Mouse (Mus musculus): ENCODE data around the gene Fndc9. TPM values are rescaled to one million over a fixed set of nuclear protein-coding genes. Genes with fewer than 3 reads are reported as not detected.

Gene Fndc9
- polyA plus RNA-seq, 1 experiment from 2014 or later: 0.11 TPM

- Histone ChIP-seq H3K36me3 (peaks cover 4% of the 10 kb centered on the region; the same call in 1 of the 2 replicates), H3K27ac (no peak overlapping the region)
- ATAC-seq (ENCODE audit: insufficient number of reproducible peaks, insufficient read depth, low FRiP score, low TSS enrichment, low read depth): no peak
These were observed 28.0 kb downstream of the Fndc9 start for GRCm38 (mm10) chr11:46263291-46263690.

GRCm38 (mm10) chr11:46264584-46264983, 29.3 kb downstream of the Fndc9 start:
- H3K27ac ChIP-seq: no peak overlapping the region
- H3K9me3 ChIP-seq: no peaks in the 10 kb centered on the region
- H3K36me3 ChIP-seq: peaks cover 4% of the 10 kb centered on the region; the same call in 1 of the 2 replicates
- 83% methylated on average over 3 of the region's 3 CpGs for WGBS
- H3K4me3 ChIP-seq: no peak overlapping the region
- no peak for ATAC-seq (ENCODE audit: insufficient number of reproducible peaks, insufficient read depth, low FRiP score, low TSS enrichment, low read depth)
- H3K4me2 ChIP-seq: no peak overlapping the region
- H3K9ac ChIP-seq: no peak overlapping the region
- 0 out of 2 replicates have a peak, but pooled peaks cover 6% of the 10 kb centered on the region for H3K4me1 ChIP-seq
- H3K27me3 ChIP-seq: no peaks in the 10 kb centered on the region

More at GRCm38 (mm10) chr11:46263291-46263690, 28.0 kb downstream of the Fndc9 start:
- Histone ChIP-seq H3K27me3 (no peaks in the 10 kb centered on the region), H3K4me1 (0 out of 2 replicates have a peak, but pooled peaks cover 3% of the 10 kb centered on the region), H3K4me3 (no peak overlapping the region), H3K4me2 (no peak overlapping the region), H3K9ac (no peak overlapping the region), H3K9me3 (no peaks in the 10 kb centered on the region)
- WGBS: 87% methylated on average over 11 of the region's 11 CpGs

DNA sequence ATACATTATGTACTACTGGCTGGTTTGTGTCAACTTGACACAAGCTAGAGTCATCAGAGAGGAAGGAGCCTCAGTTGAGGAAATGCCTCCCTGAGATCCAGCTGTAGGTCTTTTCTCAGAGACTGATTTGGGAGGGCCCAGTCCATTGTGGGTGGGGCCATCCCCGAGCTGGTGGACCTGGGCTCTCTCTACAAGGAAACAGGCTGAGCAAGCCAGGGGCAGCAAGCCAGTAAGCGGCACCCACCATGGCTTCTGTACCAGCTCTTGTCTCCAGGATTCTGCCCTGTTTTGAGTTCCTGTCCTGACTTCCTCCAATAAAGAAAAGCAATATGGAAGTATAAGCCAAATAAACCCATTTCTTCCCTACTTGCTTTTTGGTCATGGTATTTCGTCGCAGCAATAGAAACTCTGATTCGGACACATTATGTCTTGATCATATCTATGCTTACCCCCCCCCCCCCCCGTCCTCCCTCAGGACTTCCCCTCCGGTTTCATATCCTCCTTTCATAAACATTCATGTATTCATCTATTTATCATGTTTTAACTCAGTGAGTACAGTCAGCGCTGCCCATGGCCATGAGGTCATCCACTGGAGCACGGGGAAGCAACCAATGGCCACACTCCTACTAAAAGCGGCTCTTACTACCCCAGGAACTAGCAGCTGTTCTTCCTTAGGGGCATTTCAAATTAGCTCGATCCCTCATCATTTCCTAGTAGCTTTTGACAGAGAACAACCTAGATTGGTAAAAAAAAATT, 29.9 kb downstream of the Fndc9 start:
- Histone ChIP-seq H3K9ac (no peak overlapping the region), H3K27me3 (no peaks in the 10 kb centered on the region), H3K4me1 (0 out of 2 replicates have a peak, but pooled peaks cover 7% of the 10 kb centered on the region), H3K9me3 (no peaks in the 10 kb centered on the region), H3K4me3 (no peak overlapping the region), H3K27ac (no peak overlapping the region), H3K36me3 (peaks cover 4% of the 10 kb centered on the region; the same call in 1 of the 2 replicates), H3K4me2 (no peak overlapping the region)
- ATAC-seq (ENCODE audit: insufficient number of reproducible peaks, insufficient read depth, low FRiP score, low TSS enrichment, low read depth): no peak
- WGBS: 74% methylated on average over 11 of the region's 11 CpGs

GRCm38 (mm10) chr11:46268991-46269390, 33.7 kb downstream of the Fndc9 start:
- ATAC-seq (ENCODE audit: insufficient number of reproducible peaks, insufficient read depth, low FRiP score, low TSS enrichment, low read depth): no peak; the same call in 1 of the 2 replicates

DNA sequence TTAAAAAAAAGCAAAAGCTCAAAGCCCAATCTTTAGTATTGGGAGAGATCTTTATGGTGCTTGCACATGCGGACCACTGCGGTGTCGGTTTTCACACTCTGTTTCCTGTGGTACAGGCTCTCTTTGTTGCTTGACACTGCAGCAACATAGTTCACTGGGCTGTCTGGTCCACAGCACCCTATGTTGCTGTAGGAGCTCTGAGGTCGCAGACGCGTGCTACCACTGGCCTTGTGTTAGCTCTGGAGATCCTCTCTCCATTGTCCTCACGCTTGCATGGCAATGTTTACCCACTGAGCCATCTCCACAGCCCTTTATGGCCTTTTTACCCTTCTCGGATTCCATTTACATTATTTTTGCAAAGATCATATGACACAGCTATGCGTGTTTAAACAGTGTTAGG, 34.1 kb downstream of the Fndc9 start:
- no peak overlapping the region for H3K4me3 ChIP-seq
- no peak for ATAC-seq (ENCODE audit: insufficient number of reproducible peaks, insufficient read depth, low FRiP score, low TSS enrichment, low read depth)
- no peak overlapping the region for H3K4me2 ChIP-seq
- H3K4me1 ChIP-seq: 0 out of 2 replicates have a peak, but pooled peaks cover 4% of the 10 kb centered on the region
- no peak overlapping the region for H3K9ac ChIP-seq
- H3K27me3 ChIP-seq: no peaks in the 10 kb centered on the region
- peaks cover 13% of the 10 kb centered on the region; the same call in 1 of the 2 replicates for H3K36me3 ChIP-seq
- no peaks in the 10 kb centered on the region for H3K9me3 ChIP-seq
- H3K27ac ChIP-seq: no peak overlapping the region
- WGBS: 70% methylated on average over 9 of the region's 9 CpGs

More at GRCm38 (mm10) chr11:46268991-46269390, 33.7 kb downstream of the Fndc9 start:
- Histone ChIP-seq H3K9ac (no peak overlapping the region), H3K9me3 (no peaks in the 10 kb centered on the region), H3K36me3 (peaks cover 9% of the 10 kb centered on the region; the same call in 1 of the 2 replicates), H3K4me3 (no peak overlapping the region), H3K4me1 (0 out of 2 replicates have a peak, but pooled peaks cover 4% of the 10 kb centered on the region), H3K27ac (no peak overlapping the region), H3K4me2 (no peak overlapping the region), H3K27me3 (no peaks in the 10 kb centered on the region)
- WGBS: 20% methylated on average over 7 of the region's 7 CpGs

DNA sequence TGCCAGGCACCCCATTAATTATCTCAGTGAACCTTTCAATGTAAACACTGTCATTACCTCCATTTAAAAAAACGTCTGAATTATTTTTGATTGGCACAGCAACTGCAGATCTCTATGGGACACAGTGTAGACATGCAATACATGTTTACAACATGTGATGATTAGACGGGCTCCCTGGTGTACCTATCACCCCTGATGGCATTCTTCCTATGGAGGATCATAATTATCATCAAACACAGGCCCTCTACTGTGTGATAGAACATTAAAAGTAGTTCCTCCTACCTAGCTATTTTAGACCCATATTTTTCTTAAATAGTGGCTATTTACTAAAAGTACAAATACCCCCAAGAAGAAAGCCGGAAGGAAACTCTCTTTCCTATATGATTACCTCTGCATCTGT, 34.6 kb downstream of the Fndc9 start:
- H3K36me3 ChIP-seq: peaks cover 13% of the 10 kb centered on the region; the same call in 1 of the 2 replicates
- no peak overlapping the region for H3K4me2 ChIP-seq
- H3K9me3 ChIP-seq: no peaks in the 10 kb centered on the region
- no peak overlapping the region for H3K27ac ChIP-seq
- H3K4me1 ChIP-seq: 0 out of 2 replicates have a peak, but pooled peaks cover 4% of the 10 kb centered on the region
- no peak overlapping the region for H3K9ac ChIP-seq
- ATAC-seq (ENCODE audit: insufficient number of reproducible peaks, insufficient read depth, low FRiP score, low TSS enrichment, low read depth): no peak
- no peak overlapping the region for H3K4me3 ChIP-seq
- WGBS: 66% methylated on average over 3 of the region's 3 CpGs
- H3K27me3 ChIP-seq: no peaks in the 10 kb centered on the region

DNA sequence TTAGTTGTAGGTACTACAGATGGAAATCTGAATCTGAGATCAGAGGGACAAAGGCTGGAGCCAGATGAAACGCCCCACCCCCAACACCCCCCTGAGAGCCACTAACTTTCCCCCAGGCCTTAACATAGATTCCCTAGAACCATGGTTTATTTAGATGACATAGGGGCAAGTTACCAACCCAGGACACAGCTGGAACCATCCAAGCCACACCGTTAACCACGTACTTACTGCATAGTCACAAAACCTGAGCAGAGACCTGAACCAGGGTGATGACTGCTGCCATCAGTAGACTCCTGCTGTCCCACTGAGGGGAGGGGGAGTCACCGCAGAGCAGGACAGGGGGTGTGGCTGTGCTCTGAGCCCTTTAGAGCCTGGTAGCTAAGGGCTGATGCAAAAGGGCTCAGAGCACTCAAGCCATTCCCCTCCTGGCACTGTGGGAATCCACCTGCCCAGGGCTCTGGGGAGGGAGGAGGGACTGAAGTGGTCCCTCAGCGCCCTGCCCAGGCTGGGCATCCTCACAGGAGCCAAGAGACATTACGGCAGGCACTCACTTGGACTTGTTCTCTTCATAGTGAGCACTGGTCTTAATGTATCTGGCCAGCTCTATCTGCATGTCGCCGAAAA, 36.8 kb downstream of the Fndc9 start:
- 70% methylated on average over 8 of the region's 8 CpGs for WGBS
- Histone ChIP-seq H3K36me3 (peaks cover 16% of the 10 kb centered on the region; the same call in 1 of the 2 replicates), H3K4me3 (no peak overlapping the region), H3K4me2 (no peak overlapping the region), H3K27ac (no peak overlapping the region), H3K4me1 (0 out of 2 replicates have a peak, but pooled peaks cover 4% of the 10 kb centered on the region), H3K9me3 (no peaks in the 10 kb centered on the region), H3K9ac (no peak overlapping the region), H3K27me3 (no peaks in the 10 kb centered on the region)
- no peak for ATAC-seq (ENCODE audit: insufficient number of reproducible peaks, insufficient read depth, low FRiP score, low TSS enrichment, low read depth)

DNA sequence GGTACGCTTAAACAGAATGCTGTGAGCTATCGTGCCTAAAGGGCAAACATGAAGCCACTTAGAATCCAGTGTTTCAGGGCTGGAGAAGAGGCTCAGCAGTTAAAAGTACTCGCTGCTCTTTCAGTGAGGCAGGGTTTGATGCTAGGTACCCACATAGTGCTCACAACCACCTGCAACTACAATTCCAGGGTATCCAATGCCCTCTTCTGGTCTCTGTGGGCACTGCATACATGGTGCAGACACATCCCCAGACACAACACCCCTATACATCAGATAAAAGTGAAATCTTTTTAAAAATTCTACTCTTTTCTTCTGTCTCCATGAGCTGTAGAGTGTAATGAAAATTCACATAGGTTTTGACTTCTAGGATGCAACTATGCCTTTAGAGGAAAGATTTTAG, 38.6 kb downstream of the Fndc9 start:
- 89% methylated on average over 3 of the region's 3 CpGs for WGBS
- Histone ChIP-seq H3K36me3 (peaks cover 16% of the 10 kb centered on the region; the same call in 1 of the 2 replicates), H3K27ac (no peak overlapping the region), H3K9ac (no peak overlapping the region), H3K4me1 (0 out of 2 replicates have a peak, but pooled peaks cover 4% of the 10 kb centered on the region), H3K4me3 (no peak overlapping the region), H3K27me3 (no peaks in the 10 kb centered on the region), H3K9me3 (no peaks in the 10 kb centered on the region), H3K4me2 (no peak overlapping the region)
- ATAC-seq (ENCODE audit: insufficient number of reproducible peaks, insufficient read depth, low FRiP score, low TSS enrichment, low read depth): no peak

- 0 out of 2 replicates have a peak, but pooled peaks have one; percentile 26 for ATAC-seq (ENCODE audit: insufficient number of reproducible peaks, insufficient read depth, low FRiP score, low TSS enrichment, low read depth)
- no peak overlapping the region for H3K27ac ChIP-seq
These were observed 40.0 kb downstream of the Fndc9 start for GRCm38 (mm10) chr11:46275302-46275701.

DNA sequence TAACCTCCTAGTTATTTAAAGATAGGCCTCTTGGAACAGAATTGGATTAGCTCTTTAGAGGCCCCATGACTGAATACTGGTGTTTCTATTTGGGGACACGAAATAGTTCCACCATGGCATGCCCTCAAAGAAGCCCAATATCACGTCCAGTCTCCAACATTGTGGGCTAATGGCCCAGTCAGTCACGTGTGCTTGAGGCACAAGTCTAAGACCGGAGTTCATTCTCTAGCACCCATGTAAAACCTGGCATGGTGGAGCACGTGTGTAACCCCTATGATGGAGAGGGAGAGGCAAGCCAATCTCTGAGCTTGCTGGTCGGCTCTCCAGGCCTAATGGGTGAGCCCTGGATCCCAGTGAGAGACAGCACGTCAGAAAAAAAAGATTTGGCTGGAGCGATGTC, 40.8 kb downstream of the Fndc9 start:
- H3K9me3 ChIP-seq: no peaks in the 10 kb centered on the region
- no peak for ATAC-seq (ENCODE audit: insufficient number of reproducible peaks, insufficient read depth, low FRiP score, low TSS enrichment, low read depth)
- H3K4me1 ChIP-seq: no peaks in the 10 kb centered on the region
- H3K4me2 ChIP-seq: no peak overlapping the region
- H3K9ac ChIP-seq: no peak overlapping the region
- 91% methylated on average over 8 of the region's 8 CpGs for WGBS
- no peak overlapping the region for H3K27ac ChIP-seq
- peaks cover 16% of the 10 kb centered on the region; the same call in 1 of the 2 replicates for H3K36me3 ChIP-seq
- no peak overlapping the region for H3K4me3 ChIP-seq
- no peaks in the 10 kb centered on the region for H3K27me3 ChIP-seq

More at GRCm38 (mm10) chr11:46275302-46275701, 40.0 kb downstream of the Fndc9 start:
- no peak overlapping the region for H3K4me2 ChIP-seq
- no peaks in the 10 kb centered on the region for H3K9me3 ChIP-seq
- no peaks in the 10 kb centered on the region for H3K4me1 ChIP-seq
- H3K4me3 ChIP-seq: no peak overlapping the region
- WGBS: 10% methylated on average over 6 of the region's 6 CpGs
- peaks cover 16% of the 10 kb centered on the region; the same call in 1 of the 2 replicates for H3K36me3 ChIP-seq
- H3K9ac ChIP-seq: no peak overlapping the region
- H3K27me3 ChIP-seq: no peaks in the 10 kb centered on the region

GRCm38 (mm10) chr11:46276778-46277177, 41.4 kb downstream of the Fndc9 start:
- no peaks in the 10 kb centered on the region for H3K27me3 ChIP-seq
- H3K9ac ChIP-seq: no peak overlapping the region
- H3K36me3 ChIP-seq: peaks cover 16% of the 10 kb centered on the region; the same call in 1 of the 2 replicates
- ATAC-seq (ENCODE audit: insufficient number of reproducible peaks, insufficient read depth, low FRiP score, low TSS enrichment, low read depth): no peak
- H3K4me2 ChIP-seq: no peak overlapping the region
- H3K9me3 ChIP-seq: no peaks in the 10 kb centered on the region
- WGBS: 41% methylated on average over 5 of the region's 5 CpGs
- H3K4me1 ChIP-seq: no peaks in the 10 kb centered on the region
- H3K4me3 ChIP-seq: no peak overlapping the region
- H3K27ac ChIP-seq: no peak overlapping the region
